Mouse (Mus musculus) erythroblast, embryonic 14.5 days (primary cell): ENCODE measurements around the gene Dcxr.
"Not testable (repeated sequence)": the region's sequence is repeated elsewhere in the genome, so short reads cannot be mapped to it uniquely, and the experiment has no call there.

ENCODE experiments used
- GATA1 ChIP-seq: IDR thresholded peaks from 2 replicates; pipeline ENCODE4 v1.6.1; 2012; ENCODE audit warnings: low read length, inconsistent platforms, mixed read lengths
- TAL1 ChIP-seq: IDR thresholded peaks from 3 replicates; pipeline ENCODE4 v1.6.1; 2012; ENCODE audit warnings: low read length, inconsistent platforms, mixed read lengths

DNA sequence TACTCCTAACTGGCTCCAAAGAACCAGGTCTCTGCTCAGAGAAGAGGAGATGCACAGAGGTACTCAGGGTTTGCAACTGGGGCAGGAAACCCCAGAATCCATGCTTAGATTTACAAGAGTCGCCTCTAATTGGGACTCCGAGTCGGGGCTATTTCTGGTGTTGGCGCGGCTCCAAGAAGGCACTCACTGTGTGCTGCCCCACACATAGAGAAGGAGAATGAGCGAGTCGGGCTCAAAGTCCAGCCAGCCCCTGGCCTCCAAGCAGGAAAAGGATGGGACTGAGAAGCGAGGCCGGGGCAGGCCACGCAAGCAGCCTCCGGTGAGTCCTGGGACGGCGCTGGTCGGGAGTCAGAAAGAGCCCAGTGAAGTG, 35.6 kb upstream of the Dcxr start, which contains the start of gene Hmga1b:
- TF ChIP-seq GATA1, TAL1: not testable (repeated sequence)
